Mouse (Mus musculus) cerebellum, postnatal 36 days (tissue): ENCODE results near the gene Lrrc74a.

Source experiments
- DNase-seq, 2 experiments: peaks; one replicate each; pipeline ENCODE4 v3.0.0; 2021 to 2022; ENCODE audit warnings: mixed read lengths in 2 of 2

Gene Lrrc74a

DNA sequence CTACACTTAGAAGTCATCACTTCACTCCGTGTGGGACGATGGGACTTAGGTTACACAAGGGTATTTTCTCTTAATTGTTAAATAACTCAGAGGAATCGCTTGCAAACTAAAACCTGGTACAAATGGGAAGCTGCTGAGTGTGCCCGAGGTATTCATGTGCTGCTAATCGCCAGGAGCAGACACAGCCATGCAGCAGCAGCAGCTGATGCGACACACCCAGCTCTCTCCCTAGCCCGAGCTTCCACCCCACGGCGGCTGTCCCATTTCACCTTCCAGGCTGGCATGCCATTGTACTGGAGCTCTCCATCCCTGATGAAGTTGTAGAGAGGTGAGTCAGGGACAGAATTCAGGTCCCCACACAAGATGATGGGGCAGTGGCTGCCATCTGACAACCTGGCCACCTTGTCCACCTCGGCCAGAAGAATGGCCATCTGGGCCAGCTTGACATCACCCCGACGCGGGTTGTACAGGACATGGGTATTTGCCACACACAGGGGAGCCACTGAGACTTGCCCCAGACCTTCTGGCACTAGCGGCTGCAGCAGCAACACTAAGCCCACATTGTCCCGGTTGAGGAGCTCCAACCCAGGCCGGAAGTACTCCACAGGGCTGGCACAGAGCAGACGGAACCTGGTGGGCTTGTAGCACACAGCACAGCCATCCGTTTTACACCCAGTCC lies 14.1 kb upstream of the Lrrc74a start:
- DNase-seq, result peak; percentile 58 to 69

DNA sequence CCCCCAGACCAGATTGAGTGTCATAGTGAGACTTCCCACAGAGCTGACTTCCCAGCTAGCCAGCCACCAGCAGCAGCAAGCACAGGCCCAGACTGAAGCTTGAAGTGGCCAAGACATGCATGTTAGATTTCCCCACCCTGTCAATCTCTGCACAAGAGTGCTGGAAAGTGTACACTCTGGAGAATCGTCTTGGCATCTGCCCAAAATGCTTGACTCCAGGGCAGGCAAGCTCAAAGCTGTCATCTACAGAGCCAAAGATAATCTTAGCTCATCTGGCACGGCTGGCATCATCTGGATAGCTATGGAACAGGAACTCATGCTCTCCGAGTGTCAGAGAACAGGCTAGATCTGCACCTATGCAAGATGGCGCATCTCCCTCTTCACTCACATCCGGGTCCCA lies 12.7 kb upstream of the Lrrc74a start:
- DNase-seq, result no peak

DNA sequence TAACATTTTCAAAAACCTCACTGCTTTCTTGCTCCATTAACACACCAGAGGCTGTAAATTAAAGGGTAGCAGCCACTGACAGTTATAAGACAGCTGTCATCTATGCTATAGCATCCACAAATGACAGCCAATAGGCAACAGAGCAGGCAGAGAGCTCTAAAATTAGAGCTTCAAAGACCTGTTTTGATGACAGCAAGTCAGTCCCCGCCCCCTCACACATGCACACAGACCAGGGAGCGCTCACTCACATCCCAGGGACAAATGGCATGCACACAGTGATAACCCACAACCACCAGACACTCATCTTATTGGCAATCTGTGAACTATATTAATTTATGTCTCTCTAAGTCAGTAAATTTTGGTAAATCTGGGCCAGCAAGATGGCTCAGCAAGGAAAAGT lies 9.9 kb upstream of the Lrrc74a start:
- DNase-seq, result no peak

GRCm38 (mm10) chr12:86725706-86726105 lies 8.5 kb upstream of the Lrrc74a start:
- no peak for DNase-seq

- peak; percentile 94 to 99 for DNase-seq
Observed at GRCm38 (mm10) chr12:86726120-86726640, 8.0 kb upstream of the Lrrc74a start, which contains the start of gene Angel1. Gene Angel1, minus strand, starts transcription at chr12:86726460.

- DNase-seq, result no peak
Observed at GRCm38 (mm10) chr12:86761036-86761435, 26.9 kb downstream of the Lrrc74a start.

DNA sequence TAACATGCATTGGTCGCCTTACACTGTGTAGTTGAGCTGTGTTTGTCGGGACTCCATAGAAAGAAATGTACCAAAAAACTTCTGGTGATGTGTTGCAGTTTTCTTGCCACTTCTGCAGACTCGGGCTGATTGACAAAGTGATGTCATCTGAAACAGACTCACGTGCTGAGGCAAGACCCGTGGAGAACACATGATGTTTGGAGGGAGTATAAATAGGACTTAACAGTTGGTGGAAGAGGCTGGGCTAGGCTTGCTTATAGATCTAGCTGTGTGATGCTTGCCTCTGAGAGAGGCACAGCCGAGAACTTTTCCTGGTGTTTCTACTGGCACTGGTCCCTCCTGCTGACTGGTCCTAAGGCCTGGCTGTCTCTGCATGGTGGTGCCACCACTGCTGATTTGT lies 29.9 kb downstream of the Lrrc74a start:
- no peak for DNase-seq

DNA sequence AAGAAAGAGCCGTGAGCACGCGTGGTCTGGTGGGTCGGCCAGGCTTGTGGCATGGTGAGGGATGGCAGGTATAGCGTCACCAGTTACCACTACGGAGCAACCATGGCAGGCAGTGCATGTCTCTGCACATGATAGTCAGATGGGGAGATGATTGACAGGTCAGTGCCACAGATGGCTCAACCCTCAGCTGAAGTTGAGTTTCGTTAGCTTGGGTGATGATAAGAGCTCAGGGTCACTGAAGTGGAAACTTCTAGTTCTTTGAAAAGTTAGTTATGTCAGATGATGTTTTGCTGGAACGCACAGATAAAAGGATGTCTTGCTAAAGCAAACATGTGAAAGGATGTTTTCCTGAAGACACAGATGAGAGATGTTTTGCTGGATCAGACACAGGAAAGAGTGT lies 32.3 kb downstream of the Lrrc74a start:
- DNase-seq, result no peak

DNA sequence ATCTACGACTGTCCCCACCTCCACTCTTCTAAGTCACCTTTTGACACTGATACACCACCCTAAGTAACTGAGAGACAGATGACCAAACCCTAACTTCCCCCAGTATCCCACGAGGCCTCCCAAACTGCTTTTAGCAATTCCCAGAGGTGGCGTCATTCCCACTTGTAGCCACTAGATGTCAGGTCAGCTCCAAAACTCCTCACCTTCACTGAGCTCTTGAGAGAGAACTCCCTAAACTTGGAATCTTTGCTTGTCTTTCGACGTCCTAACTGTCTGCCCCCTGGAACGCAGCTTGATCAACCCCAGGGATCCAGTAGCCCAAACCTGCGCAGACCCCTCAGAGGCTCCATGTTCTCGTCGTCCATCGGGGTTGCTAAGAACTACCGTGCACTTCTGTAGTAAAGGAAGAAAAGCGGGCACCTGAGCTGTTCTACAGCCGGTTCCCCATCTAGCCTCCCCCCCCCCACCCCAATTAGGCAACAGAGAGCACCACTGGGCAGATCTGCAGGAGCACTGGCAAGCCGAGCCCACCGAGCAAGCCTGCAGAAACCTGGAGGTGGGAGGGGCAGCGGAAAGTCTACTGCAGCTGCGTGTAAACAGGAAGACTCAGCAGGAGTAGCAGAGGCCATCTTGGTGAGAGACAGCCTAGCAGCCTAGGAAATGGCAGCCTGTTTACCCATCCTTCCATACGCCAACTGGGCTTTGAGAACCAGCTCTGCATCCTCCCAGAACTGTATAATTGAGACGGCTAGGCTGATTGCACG lies 33.9 kb downstream of the Lrrc74a start:
- DNase-seq, result peak; percentile 65 to 72

GRCm38 (mm10) chr12:86768986-86769580 lies 34.9 kb downstream of the Lrrc74a start:
- DNase-seq, result peak; percentile 92 to 93

- no peak for DNase-seq
Observed at GRCm38 (mm10) chr12:86769819-86770218, 35.6 kb downstream of the Lrrc74a start.

GRCm38 (mm10) chr12:86770261-86770670 lies 36.1 kb downstream of the Lrrc74a start:
- DNase-seq, result peak; percentile 39 to 41

DNA sequence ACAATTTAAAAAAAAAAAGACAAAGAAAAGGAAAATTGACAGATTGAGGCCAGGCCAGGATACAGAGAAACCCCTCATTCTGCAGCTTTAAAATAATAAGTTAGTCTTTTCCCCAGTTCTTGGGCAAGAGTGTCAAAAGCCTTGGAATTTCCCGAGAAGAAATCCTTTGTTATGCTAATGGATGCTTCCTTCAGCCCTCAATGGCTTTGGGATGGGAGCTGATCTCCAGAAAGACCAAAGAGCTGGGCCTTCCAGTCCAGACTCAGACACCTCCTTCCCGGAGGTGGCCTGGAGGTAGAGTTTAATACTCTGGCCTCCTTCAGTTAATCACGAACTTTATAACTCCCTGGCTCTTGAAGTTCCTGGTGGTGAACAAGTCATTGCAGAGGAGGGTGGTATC lies 36.8 kb downstream of the Lrrc74a start:
- DNase-seq, result no peak

DNA sequence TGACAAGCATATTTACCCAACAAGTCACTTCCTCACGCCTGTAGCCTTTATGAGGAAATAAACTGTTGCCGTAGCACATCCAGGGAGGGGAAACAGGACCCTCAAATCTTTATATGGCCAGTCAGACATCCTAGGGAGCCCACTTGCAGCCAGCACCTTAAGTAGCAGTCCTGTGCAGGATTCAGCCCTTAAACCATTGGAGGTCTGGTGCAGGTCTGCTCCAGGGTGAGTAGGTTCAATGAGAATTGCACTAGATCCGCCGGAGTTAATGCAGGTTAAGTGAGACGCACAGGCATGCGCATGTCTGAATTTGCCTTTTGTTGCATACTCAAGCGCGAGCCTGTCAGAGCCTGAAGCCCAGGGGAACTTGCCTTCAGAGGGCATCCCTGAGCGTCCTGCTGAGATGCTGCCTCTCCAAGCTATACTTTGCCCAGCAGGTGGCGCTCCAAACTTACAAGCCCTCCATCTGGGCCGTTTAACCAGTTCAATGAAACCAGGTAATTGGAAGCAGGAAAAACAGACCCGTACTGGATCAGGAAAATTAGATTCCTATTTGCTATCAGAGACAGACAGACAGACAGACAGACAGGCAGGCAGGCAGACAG lies 37.8 kb downstream of the Lrrc74a start:
- peak; percentile 90 to 94 for DNase-seq

DNA sequence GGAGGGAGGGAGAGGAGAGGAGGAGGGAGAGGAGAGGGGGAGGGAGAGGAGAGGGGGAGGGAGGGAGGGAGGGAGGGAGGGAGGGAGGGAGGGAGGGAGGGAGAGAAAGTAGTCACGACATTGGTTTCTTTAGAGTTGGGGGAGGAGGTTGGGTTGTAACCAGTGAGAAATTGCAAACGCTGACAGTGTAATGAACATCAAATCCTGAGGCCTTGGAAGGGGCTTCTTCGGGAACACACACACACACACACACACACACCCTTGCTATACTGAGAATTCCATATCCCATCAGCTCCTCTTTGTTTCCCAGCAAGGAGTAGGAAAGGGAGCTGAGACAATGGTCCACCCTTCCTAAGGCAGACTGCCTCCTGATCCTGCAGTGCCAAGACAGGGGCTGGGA lies 38.4 kb downstream of the Lrrc74a start:
- DNase-seq, result no peak

- no peak for DNase-seq
Observed at GRCm38 (mm10) chr12:86775561-86776280, 41.6 kb downstream of the Lrrc74a start.

GRCm38 (mm10) chr12:86776341-86776860 lies 42.2 kb downstream of the Lrrc74a start:
- DNase-seq, result no peak

GRCm38 (mm10) chr12:86778531-86778930 lies 44.4 kb downstream of the Lrrc74a start:
- DNase-seq, result no peak

DNA sequence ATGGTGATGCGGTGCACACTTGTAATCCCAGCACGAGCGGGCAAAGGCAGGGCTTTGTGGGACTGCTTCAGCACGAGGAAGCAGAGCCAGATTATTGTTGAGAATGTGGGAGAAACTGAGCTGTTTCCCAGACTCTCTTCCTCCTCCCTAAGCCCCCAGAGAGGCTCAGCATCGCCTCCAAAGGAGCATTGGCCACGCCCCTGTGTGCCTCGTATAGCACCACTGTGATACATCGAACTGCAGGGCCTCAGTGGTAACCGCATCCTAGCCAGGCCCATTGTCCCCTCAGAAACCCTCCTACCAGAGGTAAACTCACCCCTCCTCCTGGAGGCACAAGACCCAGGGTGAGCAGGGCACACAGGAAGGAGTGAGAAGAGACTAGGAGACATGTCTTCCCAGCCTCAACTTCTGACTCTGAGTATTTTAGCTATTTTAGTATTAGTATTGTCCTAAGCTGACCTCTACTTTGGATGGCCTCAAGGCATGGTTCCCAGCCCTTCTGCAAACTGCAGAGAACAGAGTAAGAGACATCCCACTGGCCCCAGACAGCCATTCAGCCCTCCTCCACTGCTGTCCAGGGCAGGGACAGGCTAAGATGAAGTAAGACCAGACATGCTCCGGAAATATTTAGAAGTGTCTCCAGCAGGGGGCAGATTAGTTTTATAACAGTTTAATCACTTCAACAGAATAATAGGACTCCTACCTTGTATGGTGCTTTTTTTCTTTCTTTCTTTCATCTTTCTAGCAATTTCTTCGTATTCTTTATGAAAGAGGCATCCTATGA lies 45.2 kb downstream of the Lrrc74a start:
- DNase-seq, result no peak

GRCm38 (mm10) chr12:86781654-86782202 lies 47.6 kb downstream of the Lrrc74a start:
- DNase-seq, result no peak
